Mouse (Mus musculus) MEL (cell line): ENCODE data around the gene Herpud1. TPM values are rescaled to one million over a fixed set of nuclear protein-coding genes. Genes with fewer than 3 reads are reported as not detected.

Source experiments
- DNase-seq: peaks from one replicate; pipeline ENCODE4 v3.0.0; 2011; ENCODE audit warnings: low read depth, low spot score
- H3K27ac ChIP-seq: 2 replicates; pipeline ENCODE4 v1.5.1; 2012; ENCODE audit warnings: low read depth, mild to moderate bottlenecking, control low read depth, low read length, moderate library complexity; ENCODE audit not compliant: control insufficient read depth
- H3K27me3 ChIP-seq, 2 experiments: fragments of 150-350 bp in 1 of 2; sonication (generic) in 1 of 2; 2 replicates each; pipeline ENCODE4 v1.6.1; 2012; ENCODE audit warnings: low read length in 2 of 2, mild to moderate bottlenecking in 2 of 2, improper control_type of control experiment in 1 of 2, moderate library complexity in 1 of 2; ENCODE audit not compliant: insufficient read depth in 2 of 2, control insufficient read depth in 1 of 2
- H3K36me3 ChIP-seq, 2 experiments: 2 replicates each; pipeline ENCODE4 v1.6.1; 2012 to 2014; ENCODE audit warnings: low read length in 2 of 2, improper control_type of control experiment in 1 of 2, inconsistent platforms in 1 of 2, mild to moderate bottlenecking in 1 of 2; ENCODE audit not compliant: insufficient read depth in 2 of 2, control insufficient read depth in 1 of 2
- H3K4me1 ChIP-seq, 2 experiments: fragments of 150-350 bp in 1 of 2; sonication (generic) in 1 of 2; 2 replicates each; pipeline ENCODE4 v1.6.1; 2012; ENCODE audit warnings: low read length in 2 of 2, improper control_type of control experiment in 1 of 2, mild to moderate bottlenecking in 1 of 2; ENCODE audit not compliant: insufficient read depth in 2 of 2, control insufficient read depth in 1 of 2
- H3K4me3 ChIP-seq, 2 experiments: fragments of 150-350 bp in 1 of 2; sonication (generic) in 1 of 2; 2 replicates each; pipeline ENCODE4 v1.5.1; 2012; ENCODE audit warnings: low read depth in 2 of 2, low read length in 2 of 2, mild to moderate bottlenecking in 2 of 2, moderate library complexity in 2 of 2, control low read depth in 1 of 2, improper control_type of control experiment in 1 of 2; ENCODE audit not compliant: control insufficient read depth in 1 of 2, insufficient read depth in 1 of 2
- H3K79me2 ChIP-seq: 2 replicates; pipeline ENCODE4 v1.6.1; 2012; ENCODE audit warnings: mild to moderate bottlenecking, low read length, moderate library complexity; ENCODE audit not compliant: control insufficient read depth, poor library complexity, insufficient read depth
- H3K9ac ChIP-seq: 2 replicates; pipeline ENCODE4 v1.6.1; 2012; ENCODE audit warnings: low read depth, mild to moderate bottlenecking, control low read depth, low read length, moderate library complexity; ENCODE audit not compliant: control insufficient read depth, poor library complexity, severe bottlenecking
- H3K9me3 ChIP-seq: fragments of 150-350 bp; sonication (generic); replicated peaks from 2 replicates; pipeline ENCODE4 v1.6.1; 2012; ENCODE audit warnings: mild to moderate bottlenecking, low read length, improper control_type of control experiment, moderate library complexity; ENCODE audit not compliant: insufficient read depth
- BHLHE40 ChIP-seq: IDR thresholded peaks from 2 replicates; pipeline ENCODE4 v1.6.1; 2012; ENCODE audit warnings: low read depth, mild to moderate bottlenecking, inconsistent platforms, low read length, improper control_type of control experiment, borderline replicate concordance
- CHD1 ChIP-seq: IDR thresholded peaks from 2 replicates; pipeline ENCODE4 v1.6.1; 2012; ENCODE audit warnings: low read depth, mild to moderate bottlenecking, inconsistent platforms, low read length, improper control_type of control experiment
- CHD2 ChIP-seq: IDR thresholded peaks from 2 replicates; pipeline ENCODE4 v1.6.1; 2011; ENCODE audit warnings: low read length, improper control_type of control experiment
- E2F4 ChIP-seq: IDR thresholded peaks from 2 replicates; pipeline ENCODE4 v1.6.1; 2011; ENCODE audit warnings: low read depth, low read length, improper control_type of control experiment, borderline replicate concordance
- ELF1 ChIP-seq: IDR thresholded peaks from 2 replicates; pipeline ENCODE4 v1.6.1; 2014; ENCODE audit warnings: low read depth, mild to moderate bottlenecking, inconsistent platforms, low read length, improper control_type of control experiment, moderate library complexity
- EP300 ChIP-seq, 2 experiments: IDR thresholded peaks; 2 replicates each; pipeline ENCODE4 v1.6.1; 2011; ENCODE audit warnings: improper control_type of control experiment in 2 of 2, low read length in 2 of 2, low read depth in 1 of 2, mild to moderate bottlenecking in 1 of 2
- ETS1 ChIP-seq: IDR thresholded peaks from 2 replicates; pipeline ENCODE4 v1.6.1; 2012; ENCODE audit warnings: low read depth, mild to moderate bottlenecking, inconsistent platforms, low read length, improper control_type of control experiment, moderate library complexity
- GATA1 ChIP-seq: IDR thresholded peaks from 2 replicates; pipeline ENCODE4 v1.6.1; 2011; ENCODE audit warnings: low read depth, low read length, improper control_type of control experiment
- HCFC1 ChIP-seq: IDR thresholded peaks from 2 replicates; pipeline ENCODE4 v1.6.1; 2012; ENCODE audit warnings: low read depth, mild to moderate bottlenecking, inconsistent platforms, low read length, improper control_type of control experiment, moderate library complexity
- KAT2A ChIP-seq: conservative IDR thresholded peaks from 2 replicates; pipeline ENCODE4 v1.6.1; 2012; ENCODE audit warnings: low read depth, low read length, improper control_type of control experiment, inconsistent platforms
- MAFK ChIP-seq: IDR thresholded peaks from 2 replicates; pipeline ENCODE4 v1.6.1; 2011; ENCODE audit warnings: low read depth, mild to moderate bottlenecking, low read length, improper control_type of control experiment, borderline replicate concordance
- MEF2A ChIP-seq: IDR thresholded peaks from 2 replicates; pipeline ENCODE4 v1.6.1; 2014; ENCODE audit warnings: low read depth, mild to moderate bottlenecking, inconsistent platforms, low read length, improper control_type of control experiment; ENCODE audit not compliant: poor library complexity, insufficient replicate concordance, severe bottlenecking; ENCODE audit errors: extremely low read depth
- MXI1 ChIP-seq: IDR thresholded peaks from 2 replicates; pipeline ENCODE4 v1.6.1; 2011; ENCODE audit warnings: mild to moderate bottlenecking, low read depth, low read length, improper control_type of control experiment
- MYC ChIP-seq: IDR thresholded peaks from 2 replicates; pipeline ENCODE4 v1.6.1; 2011; ENCODE audit warnings: low read depth, mild to moderate bottlenecking, low read length, improper control_type of control experiment, moderate library complexity
- NELFE ChIP-seq: IDR thresholded peaks from 2 replicates; pipeline ENCODE4 v1.6.1; 2011; ENCODE audit warnings: low read depth, low read length, improper control_type of control experiment
- NRF1 ChIP-seq: IDR thresholded peaks from 2 replicates; pipeline ENCODE4 v1.6.1; 2014; ENCODE audit warnings: low read depth, mild to moderate bottlenecking, inconsistent platforms, low read length, improper control_type of control experiment, moderate library complexity; ENCODE audit not compliant: poor library complexity, insufficient read depth, severe bottlenecking
- POLR2A ChIP-seq, 2 experiments: IDR thresholded peaks; 2 replicates each; pipeline ENCODE4 v1.6.1; 2011 to 2012; ENCODE audit warnings: low read length in 2 of 2, mild to moderate bottlenecking in 2 of 2, control low read depth in 1 of 2, improper control_type of control experiment in 1 of 2, low read depth in 1 of 2, moderate library complexity in 1 of 2; ENCODE audit not compliant: control insufficient read depth in 1 of 2, insufficient read depth in 1 of 2, poor library complexity in 1 of 2
- POLR2AphosphoS2 ChIP-seq: IDR thresholded peaks from 2 replicates; pipeline ENCODE4 v1.6.1; 2011; ENCODE audit warnings: low read length, improper control_type of control experiment
- POLR2AphosphoS5 ChIP-seq: IDR thresholded peaks from 2 replicates; pipeline ENCODE4 v1.6.1; 2012; ENCODE audit warnings: low read depth, borderline replicate concordance, mild to moderate bottlenecking, inconsistent platforms, low read length, moderate library complexity, mixed read lengths
- RAD21 ChIP-seq: IDR thresholded peaks from 2 replicates; pipeline ENCODE4 v1.6.1; 2011; ENCODE audit warnings: mild to moderate bottlenecking, low read depth, low read length, improper control_type of control experiment
- RCOR1 ChIP-seq: IDR thresholded peaks from 2 replicates; pipeline ENCODE4 v1.6.1; 2012; ENCODE audit warnings: low read depth, mild to moderate bottlenecking, inconsistent platforms, low read length, improper control_type of control experiment
- SIN3A ChIP-seq: IDR thresholded peaks from 2 replicates; pipeline ENCODE4 v1.6.1; 2012; ENCODE audit warnings: low read length, improper control_type of control experiment, inconsistent platforms
- TAL1 ChIP-seq: IDR thresholded peaks from 2 replicates; pipeline ENCODE4 v1.6.1; 2012; ENCODE audit warnings: mild to moderate bottlenecking, inconsistent platforms, low read length, moderate library complexity, mixed read lengths
- TBP ChIP-seq: IDR thresholded peaks from 2 replicates; pipeline ENCODE4 v1.8.0; 2011; ENCODE audit warnings: low read depth, low read length, improper control_type of control experiment
- TCF12 ChIP-seq: IDR thresholded peaks from 2 replicates; pipeline ENCODE4 v1.6.1; 2014; ENCODE audit warnings: low read depth, mild to moderate bottlenecking, inconsistent platforms, low read length, improper control_type of control experiment, moderate library complexity
- USF1 ChIP-seq: IDR thresholded peaks from 2 replicates; pipeline ENCODE4 v1.6.1; 2014; ENCODE audit warnings: low read depth, mild to moderate bottlenecking, inconsistent platforms, low read length, improper control_type of control experiment, moderate library complexity
- USF2 ChIP-seq, 2 experiments: IDR thresholded peaks; 2 replicates each; pipeline ENCODE4 v1.6.1; 2011 to 2012; ENCODE audit warnings: improper control_type of control experiment in 2 of 2, low read length in 2 of 2, borderline replicate concordance in 1 of 2, inconsistent platforms in 1 of 2, low read depth in 1 of 2, mild to moderate bottlenecking in 1 of 2; ENCODE audit not compliant: insufficient read depth in 1 of 2
- ZKSCAN1 ChIP-seq: IDR thresholded peaks from 2 replicates; pipeline ENCODE4 v1.6.1; 2012; ENCODE audit warnings: low read depth, mild to moderate bottlenecking, inconsistent platforms, low read length, improper control_type of control experiment, moderate library complexity
- ZNF384 ChIP-seq: IDR thresholded peaks from 2 replicates; pipeline ENCODE4 v1.6.1; 2012; ENCODE audit warnings: low read depth, mild to moderate bottlenecking, inconsistent platforms, low read length, improper control_type of control experiment
- polyA plus RNA-seq, 2 experiments: library from polyadenylated mRNA; stranded (reverse) in 1 of 2; unstranded in 1 of 2; fragments of >175 nt in 1 of 2; fragments of >200 nt in 1 of 2; gene quantifications; 2 replicates each; pipeline versions ENCODE4 v1.2.1 to v1.2.4; 2012; ENCODE audit warnings: low replicate concordance in 2 of 2, low read depth in 1 of 2; ENCODE audit not compliant: insufficient read length in 2 of 2, insufficient read depth in 1 of 2, missing spikeins in 1 of 2
- total RNA-seq: library from RNA; depleted of rRNA; stranded (reverse); fragments of 300-350 nt; gene quantifications from 2 replicates; pipeline ENCODE4 v1.2.3, GENCODE M21; 2012

Herpud1 gene
- total and polyA plus RNA-seq, 3 experiments, result 66.1 to 66.9 TPM; not detected in 1

- Histone ChIP-seq H3K79me2 (no peaks in the 10 kb centered on the region), H3K27me3 (peaks cover 0 to 4% of the 10 kb centered on the region in 2 experiments; a peak in 1 of 4 replicates), H3K4me1 (peaks cover 3 to 18% of the 10 kb centered on the region in 2 experiments; a peak in 3 of 4 replicates), H3K4me3 (no peak overlapping the region), H3K36me3 (peaks cover 0 to 11% of the 10 kb centered on the region in 2 experiments; a peak in 2 of 4 replicates), H3K9me3 (no peaks in the 10 kb centered on the region), H3K27ac (no peak overlapping the region), H3K9ac (no peak overlapping the region)
- no peak for DNase-seq
- TF ChIP-seq ZNF384, result no peak
- TF ChIP-seq POLR2AphosphoS5, result no peak
- TF ChIP-seq SIN3A, result no peak
- no peak for TF ChIP-seq NRF1
- TF ChIP-seq CHD2, result no peak
- TF ChIP-seq ZKSCAN1, result no peak
- no peak for TF ChIP-seq MEF2A
- no peak for TF ChIP-seq RAD21
- no peak for TF ChIP-seq GATA1
- TF ChIP-seq TCF12, result no peak
- TF ChIP-seq POLR2AphosphoS2, result no peak
- TF ChIP-seq MYC, result no peak
- no peak for TF ChIP-seq KAT2A
- TF ChIP-seq USF2 (IDR thresholded peaks at IDR 0.05; ENCODE audit: borderline replicate concordance in 1 of 2, insufficient read depth in 1 of 2, low read depth in 1 of 2, low read length in 2 of 2), result no peak
- TF ChIP-seq MXI1, result no peak
- no peak for TF ChIP-seq E2F4
- TF ChIP-seq MAFK, result no peak
Observed at GRCm38 (mm10) chr8:94372955-94373599, 13.2 kb upstream of the Herpud1 start.

- H3K36me3 ChIP-seq, result peaks cover 0 to 11% of the 10 kb centered on the region in 2 experiments; a peak in 2 of 4 replicates
- no peaks in the 10 kb centered on the region for H3K79me2 ChIP-seq
- peak overlapping the region; percentile 7 to 15; a peak in 3 of 4 replicates for H3K4me3 ChIP-seq
- TF ChIP-seq BHLHE40, result no peak
- TF ChIP-seq HCFC1, result 0 out of 2 replicates have a peak, but pooled peaks have one; percentile 26
- TF ChIP-seq NELFE, result no peak
- 0 out of 2 replicates have a peak, but pooled peaks have one; percentile 26 for TF ChIP-seq MXI1
- TF ChIP-seq TBP, result peak; percentile 60; the same call in 1 of the 2 replicates
- peak; percentile 53 for TF ChIP-seq GATA1
- TF ChIP-seq SIN3A, result 0 out of 2 replicates have a peak, but pooled peaks have one; percentile 42
- TF ChIP-seq POLR2A (IDR thresholded peaks at IDR 0.05; ENCODE audit: control insufficient read depth in 1 of 2, insufficient read depth in 1 of 2, low read depth in 1 of 2, low read length in 2 of 2, poor library complexity in 1 of 2), result peak in 1 of 2 experiments; percentile 60; a peak in 2 of 4 replicates
- TF ChIP-seq POLR2AphosphoS2, result no peak
- TF ChIP-seq USF1, result no peak
- peak; percentile 35; the same call in 1 of the 2 replicates for TF ChIP-seq RCOR1
- no peak for TF ChIP-seq CHD1
- peak; percentile 4; the same call in 1 of the 2 replicates for TF ChIP-seq ELF1
- TF ChIP-seq TCF12, result 0 out of 2 replicates have a peak, but pooled peaks have one; percentile 10
- TF ChIP-seq ETS1, result peak; percentile 40; the same call in 1 of the 2 replicates
- TF ChIP-seq EP300 (IDR thresholded peaks at IDR 0.05; ENCODE audit: low read depth in 1 of 2, low read length in 2 of 2), result peak; percentile 35 to 50; a peak in 2 of 4 replicates
- TF ChIP-seq TAL1, result no peak; the same call in 1 of the 2 replicates
- TF ChIP-seq, all 39 proteins: peak for 11
- Histone ChIP-seq H3K9me3 (no peaks in the 10 kb centered on the region), H3K9ac (peak overlapping the region; percentile 30), H3K4me1 (peaks cover 3 to 18% of the 10 kb centered on the region in 2 experiments; a peak in 3 of 4 replicates), H3K27me3 (no peaks in the 10 kb centered on the region), H3K27ac (peak overlapping the region; percentile 73)
- peak; percentile 78 for DNase-seq
Observed at GRCm38 (mm10) chr8:94375551-94375991, 10.7 kb upstream of the Herpud1 start.
